Mouse (Mus musculus) cerebellum, postnatal 14 days (tissue): ENCODE results near the gene Ccdc28b.

Source experiments
- DNase-seq, 2 experiments: peaks; one replicate each; pipeline ENCODE4 v3.0.0; 2021; ENCODE audit warnings: mixed read lengths in 2 of 2

Gene Ccdc28b

GRCm38 (mm10) chr4:129623681-129624091, at the start of gene Ccdc28b:
TSS of gene Ccdc28b (minus strand) at chr4:129623947.
- DNase-seq, result peak; percentile 58 to 70

DNA sequence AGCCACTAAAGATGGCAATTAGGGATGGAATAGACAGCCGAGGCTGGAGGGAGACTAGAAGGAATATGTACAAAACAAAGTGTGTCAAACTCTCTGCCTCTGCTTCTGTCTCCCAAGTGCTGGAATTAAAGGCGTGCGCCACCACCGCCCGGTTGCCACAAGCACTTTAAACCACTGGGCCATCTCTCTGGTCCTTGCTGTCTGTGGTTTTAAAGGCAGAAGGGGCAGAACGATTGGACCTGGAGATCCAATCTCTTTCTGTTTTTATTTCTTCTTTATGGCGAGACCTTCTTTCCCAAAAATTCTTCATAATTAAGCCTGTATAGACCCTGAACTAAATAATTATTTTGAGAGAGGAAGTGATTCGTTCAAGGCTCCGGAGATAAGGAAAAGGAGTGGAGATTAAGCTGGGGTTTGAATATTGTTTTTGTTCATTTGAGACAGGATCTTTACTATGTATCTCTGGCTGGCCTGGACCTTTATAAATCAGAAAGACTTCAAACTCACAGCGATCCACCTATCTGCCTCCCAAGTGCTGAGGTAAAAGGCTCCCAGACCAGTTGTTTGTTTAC, 49.2 kb upstream of the Ccdc28b start:
- DNase-seq, result no peak

DNA sequence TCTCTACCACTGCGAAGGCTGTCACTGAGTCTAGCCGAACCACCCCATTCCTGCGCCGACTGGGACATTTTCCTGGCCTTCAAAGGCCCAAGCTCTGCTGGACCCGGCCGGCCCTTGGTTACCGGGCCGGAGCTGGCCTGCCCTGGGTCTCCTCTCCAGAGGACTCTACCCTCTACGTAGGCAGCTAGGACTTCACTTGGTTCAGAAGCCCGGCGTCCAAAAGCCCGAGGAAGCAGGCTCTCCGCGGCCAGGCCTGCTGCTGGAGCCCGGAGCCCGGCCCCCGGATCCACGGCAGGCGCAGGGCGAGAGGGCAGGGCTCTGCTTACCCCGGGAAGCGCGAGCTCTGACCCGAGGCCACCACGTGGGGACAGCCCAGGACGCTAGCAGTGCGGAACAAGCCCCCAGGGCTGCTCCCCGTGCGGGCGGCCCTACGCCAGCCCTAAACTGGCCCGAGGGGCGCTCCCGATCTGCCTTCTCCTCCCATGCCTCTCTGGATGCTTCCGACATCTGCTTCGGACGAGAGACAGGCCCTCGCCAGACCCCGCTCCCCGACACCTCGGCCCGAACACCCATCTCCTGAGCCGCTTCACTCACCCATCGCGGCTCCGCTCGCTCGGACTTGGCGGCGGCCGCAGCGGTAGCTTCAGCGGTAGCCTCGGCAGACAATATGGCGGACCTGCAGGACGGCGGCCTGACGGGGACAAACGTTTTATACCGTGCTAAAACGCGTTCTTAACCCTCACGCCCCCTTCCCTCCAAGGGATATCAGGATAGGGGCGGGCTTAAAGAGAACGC, 48.5 kb upstream of the Ccdc28b start, which contains the start of gene Kpna6:
Kpna6 (minus strand) TSS at position 685 of the 795 bp plus-strand sequence.
- DNase-seq, result peak; percentile 92 to 93

DNA sequence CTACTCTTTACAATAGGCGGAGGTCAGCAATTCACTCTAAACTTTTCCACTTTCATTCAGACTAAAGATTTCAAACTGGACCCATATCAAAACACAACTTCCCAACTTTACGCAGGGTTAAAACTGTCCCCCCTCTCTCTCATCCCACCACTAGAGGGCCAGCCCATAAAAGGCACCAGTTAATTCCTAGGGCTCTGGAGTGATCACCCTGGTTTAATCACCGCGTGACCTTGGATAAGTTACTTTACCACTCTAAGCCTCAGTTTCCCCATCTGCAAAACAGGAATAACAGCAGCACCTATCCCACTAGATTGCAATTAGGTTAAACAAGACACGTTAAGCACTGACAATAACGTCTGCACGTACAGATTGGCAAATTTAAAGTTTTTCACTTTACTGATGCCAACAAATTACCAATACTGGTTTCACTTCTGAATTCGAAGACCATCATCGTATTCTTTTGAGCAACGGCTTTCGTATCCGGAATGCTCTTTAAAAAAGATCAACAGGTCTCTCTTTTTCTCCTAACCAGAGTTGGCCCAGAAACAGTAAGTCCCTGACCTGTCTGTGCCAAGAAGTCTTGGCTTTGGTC, 47.8 kb upstream of the Ccdc28b start:
- peak; percentile 59 to 63 for DNase-seq

- DNase-seq, result no peak
Observed at GRCm38 (mm10) chr4:129662255-129662813, 38.6 kb upstream of the Ccdc28b start.

DNA sequence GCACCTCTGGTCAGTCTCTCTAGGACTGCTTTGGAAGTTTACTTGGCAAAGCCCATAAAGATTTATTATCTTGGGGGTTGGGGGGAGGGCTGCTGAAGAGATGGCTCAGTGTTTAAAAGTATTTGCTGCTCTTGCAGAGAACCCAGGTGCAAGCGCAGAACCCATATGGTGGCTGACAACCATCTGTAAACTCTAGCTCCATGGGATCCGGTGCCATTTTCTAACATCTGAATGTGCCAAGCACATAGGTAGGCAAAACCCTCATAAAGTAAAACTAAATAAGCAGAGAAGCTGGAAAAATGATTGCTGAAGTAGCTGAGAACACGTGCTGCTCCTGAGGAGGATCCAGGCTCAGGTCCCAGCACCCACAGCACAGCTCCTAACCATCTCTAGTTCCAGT, 37.8 kb upstream of the Ccdc28b start:
- DNase-seq, result no peak

- no peak for DNase-seq
Observed at GRCm38 (mm10) chr4:129654770-129655169, 31.0 kb upstream of the Ccdc28b start.

GRCm38 (mm10) chr4:129650359-129650758, 26.6 kb upstream of the Ccdc28b start:
- no peak for DNase-seq

- DNase-seq, result no peak
Observed at GRCm38 (mm10) chr4:129648656-129649055, 24.9 kb upstream of the Ccdc28b start.

GRCm38 (mm10) chr4:129645204-129645603, 21.5 kb upstream of the Ccdc28b start:
- DNase-seq, result no peak

GRCm38 (mm10) chr4:129641756-129642155, 18.0 kb upstream of the Ccdc28b start:
- peak in 1 of 2 experiments; percentile 50 for DNase-seq

- DNase-seq, result peak; percentile 99
Observed at GRCm38 (mm10) chr4:129640638-129641467, 17.1 kb upstream of the Ccdc28b start, which contains the start of gene Txlna. TSS of gene Txlna (minus strand) at chr4:129641065.

DNA sequence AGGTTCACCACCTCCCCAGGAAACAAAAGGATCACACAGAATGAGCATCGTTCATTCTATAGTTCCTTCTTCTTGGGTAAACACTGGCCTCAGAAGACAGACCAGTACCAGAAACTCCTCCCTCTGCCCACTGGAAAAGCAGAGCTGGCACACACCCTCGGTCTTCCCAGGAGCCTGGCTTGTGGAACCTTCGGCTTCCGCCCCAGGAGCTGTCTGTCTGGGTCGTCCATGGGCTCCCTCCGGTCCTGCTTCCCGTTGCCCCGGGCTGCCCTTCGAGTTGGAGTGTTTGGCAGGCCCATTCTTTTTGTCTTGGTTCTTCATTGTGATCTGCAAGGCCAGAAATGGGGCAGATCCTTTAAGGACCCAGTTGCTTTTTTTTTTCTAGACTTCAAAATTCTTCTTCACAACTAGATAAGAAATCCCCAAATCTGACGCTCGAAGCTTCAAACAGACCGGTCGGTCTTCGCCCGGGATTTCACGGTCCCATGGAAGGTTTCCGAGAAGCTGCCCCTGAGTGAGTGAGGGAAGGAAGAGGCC, 16.4 kb upstream of the Ccdc28b start:
- DNase-seq, result peak; percentile 74 to 77

DNA sequence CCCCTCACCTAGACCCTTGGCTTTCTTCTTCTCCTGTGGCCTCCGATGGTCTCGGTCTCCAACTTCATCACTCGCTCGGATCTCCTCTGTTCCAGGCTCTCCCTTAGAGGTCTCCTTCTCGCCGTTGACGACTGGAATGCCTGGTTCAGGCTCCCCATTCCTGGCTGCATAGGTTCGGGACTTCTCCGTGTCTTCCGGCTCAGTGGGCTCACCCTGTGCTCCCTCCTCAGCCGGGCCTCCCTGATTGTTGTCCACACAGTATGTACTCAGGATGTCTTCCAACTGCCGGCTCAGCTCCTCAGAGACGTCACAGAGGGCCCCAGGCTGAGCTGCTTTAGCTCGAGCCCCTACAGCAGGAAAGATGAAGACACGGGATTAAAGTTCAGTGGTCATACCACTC, 15.5 kb upstream of the Ccdc28b start:
- no peak for DNase-seq

- no peak for DNase-seq
Observed at GRCm38 (mm10) chr4:129633852-129634251, 10.1 kb upstream of the Ccdc28b start.

GRCm38 (mm10) chr4:129631867-129632266, 8.1 kb upstream of the Ccdc28b start:
- no peak for DNase-seq

DNA sequence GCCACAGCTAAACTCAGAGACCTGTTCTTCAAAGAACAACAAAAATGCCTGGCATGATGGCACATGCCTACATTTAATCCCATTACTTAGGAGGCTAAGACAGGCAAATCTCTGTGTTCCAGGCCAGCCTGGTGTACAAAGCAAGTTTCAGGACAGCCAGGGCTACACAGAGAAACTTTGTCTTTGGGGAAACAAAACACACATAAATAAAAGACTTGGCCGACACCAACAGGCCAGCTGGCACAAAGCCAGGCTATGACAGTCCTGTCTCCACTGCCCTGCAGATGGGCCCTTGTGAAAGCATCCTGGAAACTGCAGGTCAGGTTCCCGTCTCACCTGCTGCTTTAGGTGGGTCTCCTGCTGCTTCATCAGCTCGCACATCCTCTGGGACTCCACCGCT, 7.2 kb upstream of the Ccdc28b start:
- DNase-seq, result peak in 1 of 2 experiments; percentile 60

GRCm38 (mm10) chr4:129626035-129626434, 2.3 kb upstream of the Ccdc28b start:
- DNase-seq, result no peak

DNA sequence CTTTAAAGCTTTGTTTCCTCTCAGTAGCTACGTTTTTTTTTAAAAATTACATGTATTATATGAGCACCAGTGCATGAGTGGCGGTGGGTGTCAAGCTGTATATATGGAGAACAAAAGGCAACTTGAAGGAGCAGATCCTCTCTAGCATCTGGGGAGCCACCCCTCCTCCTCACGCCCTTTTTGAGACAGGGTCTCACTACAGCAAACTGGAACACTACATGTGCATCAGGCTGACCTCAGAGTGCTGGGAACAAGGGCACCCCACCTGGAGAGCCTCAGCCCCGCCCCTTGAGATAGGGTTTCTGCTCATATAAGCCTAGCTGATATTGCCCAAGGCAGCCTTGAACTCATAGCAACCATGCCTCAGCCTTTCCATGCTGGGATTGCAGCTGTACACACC, 1.7 kb upstream of the Ccdc28b start:
- DNase-seq, result no peak

DNA sequence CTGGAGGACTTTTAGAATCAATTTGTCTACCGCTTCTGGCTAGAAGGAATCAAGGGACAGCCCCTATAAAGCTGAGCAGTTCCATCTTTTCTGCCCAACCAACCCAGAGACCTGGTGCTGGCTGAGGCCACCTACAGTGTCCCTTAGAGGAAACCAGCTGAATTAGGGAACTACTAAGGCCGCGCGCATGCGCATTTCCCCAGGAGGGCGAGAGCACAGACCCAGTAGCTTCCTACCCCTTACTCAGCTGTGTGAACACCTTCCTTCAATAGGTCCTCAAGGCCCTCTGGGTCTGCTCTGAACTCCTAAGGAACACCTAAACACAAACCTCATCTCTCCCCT, 1.3 kb upstream of the Ccdc28b start:
- peak; percentile 68 to 72 for DNase-seq

GRCm38 (mm10) chr4:129624281-129625028, 708 bp upstream of the Ccdc28b start:
- DNase-seq, result peak; percentile 89 to 90
